Mouse (Mus musculus) left cerebral cortex, postnatal 10 days (tissue): ENCODE data around the gene Tceal1. TPM values are rescaled to one million over a fixed set of nuclear protein-coding genes. Genes with fewer than 3 reads are reported as not detected.
"Not testable (repeated sequence)": the region's sequence is repeated elsewhere in the genome, so short reads cannot be mapped to it uniquely, and the experiment has no call there.

Experiments
- DNase-seq, 2 experiments: peaks; one replicate each; pipeline ENCODE4 v3.0.0; 2021 to 2022; ENCODE audit warnings: low spot score in 2 of 2, mixed read lengths in 1 of 2; ENCODE audit errors: extremely low spot score in 1 of 2
- intact Hi-C: fragments of 180-260 bp; cut with DNase I; formaldehyde crosslinking; loops from one replicate; pipeline ENCODE4 v1.15.1; 2025
- total RNA-seq, 2 experiments: library from RNA; stranded (reverse); gene quantifications; 2 replicates each; pipeline ENCODE4 v1.2.3; 2021

The Tceal1 gene
- total RNA-seq: 10 to 100 TPM; 14.5 TPM

GRCm38 (mm10) chrX:136707446-136708167, at the start of gene Tceal1:
TSS of gene Tceal1 (plus strand) at chrX:136707982.
- intact Hi-C loops: no loop called here

GRCm38 (mm10) chrX:136666281-136666706, 41.5 kb upstream of the Tceal1 start:
- peak in 1 of 2 experiments; percentile 59 for DNase-seq
- intact Hi-C loops: loop anchor here (10.0 kb wide), 1 partner anchor 1461 kb away; no protein-coding TSS in a partner anchor

More at GRCm38 (mm10) chrX:136707446-136708167, at the start of gene Tceal1:
- peak; percentile 62 to 75 for DNase-seq

- DNase-seq: peak in 1 of 2 experiments; percentile 34
- intact Hi-C loops: loop anchor here (10.0 kb wide), 1 partner anchor 1462 kb away; no protein-coding TSS in a partner anchor
These were observed 40.9 kb upstream of the Tceal1 start for GRCm38 (mm10) chrX:136666762-136667464.

- DNase-seq: no peak
- intact Hi-C loops: loop anchor here (10.0 kb wide), 1 partner anchor 1464 kb away; no protein-coding TSS in a partner anchor
These were observed 39.0 kb upstream of the Tceal1 start for GRCm38 (mm10) chrX:136668794-136669193.

GRCm38 (mm10) chrX:136680989-136681388, 26.8 kb upstream of the Tceal1 start:
- DNase-seq: no peak
- intact Hi-C loops: no loop called here

- intact Hi-C loops, DNase-seq: not testable (repeated sequence)
These were observed 16.0 kb upstream of the Tceal1 start for GRCm38 (mm10) chrX:136691606-136692293.

- intact Hi-C loops: no loop called here
- no peak for DNase-seq
These were observed 15.5 kb upstream of the Tceal1 start for GRCm38 (mm10) chrX:136692294-136692675.

GRCm38 (mm10) chrX:136693196-136693595, 14.6 kb upstream of the Tceal1 start:
- intact Hi-C loops: no loop called here

GRCm38 (mm10) chrX:136708168-136708681, 443 bp downstream of the Tceal1 start:
- DNase-seq: peak; percentile 45 to 62
- intact Hi-C loops: no loop called here

More at GRCm38 (mm10) chrX:136693196-136693595, 14.6 kb upstream of the Tceal1 start:
- DNase-seq: peak in 1 of 2 experiments; percentile 12

- intact Hi-C loops: no loop called here
- DNase-seq: peak in 1 of 2 experiments; percentile 18
These were observed 1.0 kb downstream of the Tceal1 start for GRCm38 (mm10) chrX:136708782-136709181.

- intact Hi-C loops, DNase-seq: not testable (repeated sequence)
These were observed 7.1 kb downstream of the Tceal1 start for GRCm38 (mm10) chrX:136714742-136715474.

GRCm38 (mm10) chrX:136732016-136732415, 24.2 kb downstream of the Tceal1 start:
- intact Hi-C loops: no loop called here
- DNase-seq: no peak

GRCm38 (mm10) chrX:136740087-136740790, 32.5 kb downstream of the Tceal1 start:
- intact Hi-C loops: loop anchor here (5.0 to 10.0 kb wide), 5 partner anchors 82 to 405 kb away; partner anchors contain the start of genes Plp1 and Zcchc18
- DNase-seq: no peak

- peak; percentile 93 to 94 for DNase-seq
- intact Hi-C loops: loop anchor here (5.0 to 10.0 kb wide), 5 partner anchors 81 to 404 kb away; partner anchors contain the start of genes Plp1 and Zcchc18
These were observed 33.2 kb downstream of the Tceal1 start for GRCm38 (mm10) chrX:136740791-136741650.

GRCm38 (mm10) chrX:136741651-136742201, 33.9 kb downstream of the Tceal1 start:
- peak; percentile 65 to 90 for DNase-seq
- intact Hi-C loops: loop anchor here (5.0 to 10.0 kb wide), 5 partner anchors 81 to 403 kb away; partner anchors contain the start of genes Plp1 and Zcchc18

GRCm38 (mm10) chrX:136742241-136742640, 34.5 kb downstream of the Tceal1 start:
- no peak for DNase-seq
- intact Hi-C loops: loop anchor here (5.0 to 10.0 kb wide), 5 partner anchors 80 to 403 kb away; partner anchors contain the start of genes Plp1 and Zcchc18
